Mouse (Mus musculus): ENCODE results near the gene U2af1.

U2af1 gene

GRCm38 (mm10) chr17:31660661-31661250 lies 2.1 kb upstream of the U2af1 start:
- DNase-seq (ENCODE audit: low spot score): no peak

DNA sequence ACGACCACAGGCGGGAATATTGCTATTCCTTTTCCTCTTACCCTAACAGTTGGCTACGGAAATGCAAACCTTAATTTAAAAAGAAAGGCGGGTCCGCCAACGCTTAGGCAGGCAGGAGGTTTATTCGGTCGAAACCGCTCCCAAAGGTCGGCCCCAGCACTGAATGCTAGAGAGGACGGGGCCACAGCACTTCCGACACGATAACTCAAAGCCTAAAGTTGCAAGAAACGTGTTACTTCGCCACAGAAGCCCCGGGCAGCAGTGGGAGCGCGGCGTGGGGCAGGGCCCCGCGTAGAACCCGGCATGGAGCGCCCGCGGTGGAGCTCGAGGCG lies 590 bp downstream of the U2af1 start:
- DNase-seq (ENCODE audit: low spot score): no peak

- no peak for DNase-seq (ENCODE audit: low spot score)
Observed at GRCm38 (mm10) chr17:31657141-31657983, 1.3 kb downstream of the U2af1 start.

DNA sequence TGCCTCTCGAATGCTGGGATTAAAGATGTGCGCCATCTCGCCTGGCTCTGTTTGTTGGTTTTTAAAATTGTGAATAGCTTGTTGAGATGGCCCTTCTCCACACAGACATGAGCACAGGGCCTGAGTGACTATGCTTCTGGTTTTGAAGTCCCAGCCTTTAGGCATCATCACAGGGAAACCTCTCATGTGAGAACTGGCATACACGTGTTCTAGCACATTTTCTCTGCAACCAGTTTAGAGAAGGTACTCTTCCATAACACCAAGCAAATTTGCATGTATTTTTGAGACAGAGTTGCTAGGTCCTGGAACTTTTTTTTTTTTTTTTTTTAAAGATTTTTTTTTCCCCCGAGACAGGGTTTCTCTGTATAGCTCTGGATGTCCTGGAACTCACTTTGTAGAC lies 2.0 kb downstream of the U2af1 start:
- no peak for DNase-seq (ENCODE audit: low spot score)

GRCm38 (mm10) chr17:31655366-31655765 lies 3.3 kb downstream of the U2af1 start:
- no peak for DNase-seq (ENCODE audit: low spot score)

- DNase-seq (ENCODE audit: low spot score): no peak
Observed at GRCm38 (mm10) chr17:31653277-31653676, 5.4 kb downstream of the U2af1 start.

DNA sequence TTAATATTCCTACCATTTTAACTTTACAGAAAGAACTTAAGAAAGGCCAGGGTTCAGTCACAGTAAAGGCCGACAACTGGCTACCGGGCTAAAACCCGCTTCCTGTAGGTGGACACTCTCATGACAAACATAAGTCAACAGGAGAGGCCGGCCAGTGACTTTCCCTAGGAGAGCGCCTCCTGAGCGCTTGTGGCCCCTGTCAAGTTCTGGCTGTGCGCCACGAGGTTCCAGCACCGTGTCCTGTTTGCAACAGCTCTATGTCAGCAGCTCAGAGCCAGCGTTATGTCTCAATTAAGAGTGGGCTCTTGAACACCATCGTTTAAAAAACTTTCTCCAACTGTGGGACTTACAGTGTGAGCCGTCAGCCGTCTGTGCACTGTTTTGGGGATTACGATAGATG lies 6.5 kb downstream of the U2af1 start:
- no peak for DNase-seq (ENCODE audit: low spot score)

DNA sequence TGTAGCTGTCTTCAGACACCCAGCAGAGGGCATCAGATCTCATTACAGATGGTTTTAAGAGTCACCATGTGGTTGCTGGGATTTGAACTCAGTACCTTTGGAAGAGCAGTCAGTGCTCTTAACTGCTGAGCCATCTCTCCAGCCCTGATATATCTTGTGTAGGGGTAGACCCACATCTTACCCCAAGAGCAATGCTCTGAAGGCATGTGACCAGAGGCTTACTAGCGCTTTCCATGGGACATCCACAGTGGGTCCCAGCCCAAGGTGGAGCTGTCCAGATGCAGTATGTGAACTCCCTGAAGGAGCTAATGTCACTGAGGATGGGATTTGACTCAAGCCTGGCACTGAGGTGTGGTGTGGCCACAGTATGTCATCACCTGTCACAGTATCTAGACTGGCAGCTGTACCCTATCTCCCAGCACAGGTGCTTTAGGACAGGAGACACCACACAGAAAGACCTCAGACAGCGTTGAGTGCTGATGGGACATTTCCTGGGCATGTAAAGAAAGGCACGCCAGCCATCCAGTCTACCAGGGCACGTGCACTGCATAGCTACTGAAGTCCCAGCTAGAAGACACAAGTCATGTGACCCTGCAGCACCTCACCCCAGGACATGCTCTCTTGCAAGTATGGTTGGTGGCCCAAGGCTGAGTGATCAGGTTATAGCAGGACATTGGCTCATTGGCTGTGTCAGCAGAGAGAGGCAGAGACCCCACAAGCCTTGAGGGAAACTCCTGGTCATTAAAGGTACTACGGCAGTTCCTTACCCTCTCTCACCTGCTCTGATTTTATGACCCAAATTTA lies 12.3 kb downstream of the U2af1 start:
- no peak for DNase-seq (ENCODE audit: low spot score)

DNA sequence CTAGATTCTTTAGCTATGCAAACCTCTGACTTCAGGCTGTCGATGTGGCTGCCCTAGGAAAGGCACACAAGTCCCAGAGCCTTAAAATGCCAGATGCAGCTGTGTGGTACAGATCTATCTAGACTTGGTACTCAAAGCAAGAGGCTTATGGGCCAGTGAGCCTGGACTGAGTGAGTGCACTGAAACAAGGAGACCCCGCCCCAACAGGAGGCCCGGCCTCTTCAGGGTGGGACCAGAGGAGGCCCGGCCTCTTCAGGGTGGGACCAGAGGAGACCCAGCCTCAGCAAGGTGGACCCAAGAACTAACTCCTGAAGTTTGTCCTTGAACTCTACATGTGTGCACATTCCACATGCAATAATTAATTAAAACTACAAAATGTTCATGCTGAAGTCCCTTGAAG lies 15.8 kb downstream of the U2af1 start:
- DNase-seq (ENCODE audit: low spot score): no peak

DNA sequence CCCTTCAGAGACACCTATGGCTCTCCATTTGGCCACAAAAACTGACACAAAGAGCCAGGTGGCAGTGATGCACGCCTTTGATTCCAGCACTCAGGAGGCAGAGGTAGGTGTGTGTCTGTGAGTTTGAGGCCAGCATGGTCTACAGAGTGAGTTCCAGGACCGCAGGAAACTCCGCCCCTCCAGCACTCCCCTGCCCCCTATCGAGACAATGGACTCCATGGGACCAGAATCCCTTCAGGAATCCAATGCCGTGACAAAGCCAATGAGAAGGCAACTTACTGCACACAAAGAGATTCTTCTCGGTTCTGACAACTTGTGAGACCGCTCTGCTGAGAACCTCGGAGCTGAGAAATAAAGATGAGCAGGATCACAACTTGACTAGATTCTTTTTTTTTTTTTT lies 16.4 kb downstream of the U2af1 start:
- DNase-seq (ENCODE audit: low spot score): no peak

- peak; percentile 24 for DNase-seq (ENCODE audit: low spot score)
Observed at GRCm38 (mm10) chr17:31639651-31640050, 19.0 kb downstream of the U2af1 start.

DNA sequence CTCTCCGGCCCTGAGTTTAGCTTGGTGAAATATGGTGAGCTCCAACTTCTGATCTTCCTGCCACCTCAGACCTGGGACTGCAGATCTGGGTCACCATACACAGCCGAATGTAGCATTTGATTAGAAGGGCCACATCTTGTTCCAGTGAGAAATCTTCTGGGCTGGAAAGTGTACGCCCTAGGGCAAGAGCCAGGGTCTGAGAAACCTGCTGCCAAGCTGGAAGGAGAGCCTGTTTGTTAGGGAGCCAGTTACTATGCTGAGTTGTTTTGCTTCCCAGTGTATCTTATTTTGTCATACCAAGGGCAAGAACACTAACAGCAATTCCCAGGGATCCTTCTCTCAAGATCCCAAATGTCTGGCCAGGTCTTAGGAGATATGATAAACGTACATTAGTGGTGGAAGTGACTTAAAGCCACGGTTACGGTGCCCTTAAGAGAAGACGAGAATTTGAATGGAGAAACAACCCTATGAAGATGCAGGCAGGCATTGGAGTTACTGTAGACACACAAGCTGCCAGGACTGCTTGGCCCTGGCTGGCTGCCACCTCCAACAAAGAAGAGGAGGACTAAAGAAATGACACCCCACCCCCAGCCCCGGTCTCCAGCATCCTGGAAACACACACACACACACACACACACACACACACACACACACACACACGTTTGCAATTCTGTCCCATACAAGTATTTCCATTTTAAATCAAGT lies 20.7 kb downstream of the U2af1 start:
- DNase-seq (ENCODE audit: low spot score): no peak

GRCm38 (mm10) chr17:31636942-31637811 lies 21.5 kb downstream of the U2af1 start, which contains the start of gene Cbs:
Cbs (minus strand) TSS chr17:31637238.
- DNase-seq (ENCODE audit: low spot score): peak; percentile 60

- DNase-seq (ENCODE audit: low spot score): peak; percentile 17
Observed at GRCm38 (mm10) chr17:31636277-31636941, 22.3 kb downstream of the U2af1 start.

GRCm38 (mm10) chr17:31635781-31636180 lies 22.9 kb downstream of the U2af1 start:
- DNase-seq (ENCODE audit: low spot score): no peak

- no peak for DNase-seq (ENCODE audit: low spot score)
Observed at GRCm38 (mm10) chr17:31634896-31635295, 23.8 kb downstream of the U2af1 start.

GRCm38 (mm10) chr17:31633007-31633406 lies 25.7 kb downstream of the U2af1 start:
- DNase-seq (ENCODE audit: low spot score): no peak

DNA sequence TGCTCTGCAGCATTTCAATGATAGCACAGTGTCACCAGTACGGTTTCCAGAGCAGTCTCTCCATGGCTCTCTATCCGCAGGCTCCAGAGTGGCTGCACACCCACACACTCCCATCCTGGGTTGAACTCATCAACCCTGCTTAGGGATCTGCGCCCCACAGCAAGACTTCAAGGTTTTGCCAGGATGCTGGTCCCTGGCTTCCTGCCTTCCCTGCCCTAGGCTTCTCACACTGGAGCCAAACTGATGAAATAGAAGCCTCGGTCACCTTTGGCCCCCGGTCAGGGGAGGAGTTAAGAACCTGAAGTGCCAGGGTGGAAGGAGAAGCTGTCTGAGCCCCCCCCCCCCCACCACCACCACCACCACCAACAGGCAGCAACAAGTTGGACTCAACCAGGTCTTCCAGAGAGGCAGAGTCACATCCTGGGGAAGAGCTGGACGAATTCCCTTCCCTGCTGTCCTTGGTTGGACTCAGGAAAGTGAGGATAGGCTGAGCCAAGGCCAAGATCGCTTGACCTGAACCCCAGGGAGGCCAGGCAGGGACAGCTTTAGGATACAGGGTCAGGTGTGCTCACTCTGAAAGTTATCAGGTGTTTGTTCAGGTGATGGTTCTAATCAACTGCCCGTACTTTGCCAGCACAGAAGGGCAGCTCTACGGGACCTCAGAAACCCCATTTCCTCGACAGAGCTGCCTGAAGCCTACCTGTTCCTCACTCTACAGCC lies 27.5 kb downstream of the U2af1 start:
- no peak for DNase-seq (ENCODE audit: low spot score)

DNA sequence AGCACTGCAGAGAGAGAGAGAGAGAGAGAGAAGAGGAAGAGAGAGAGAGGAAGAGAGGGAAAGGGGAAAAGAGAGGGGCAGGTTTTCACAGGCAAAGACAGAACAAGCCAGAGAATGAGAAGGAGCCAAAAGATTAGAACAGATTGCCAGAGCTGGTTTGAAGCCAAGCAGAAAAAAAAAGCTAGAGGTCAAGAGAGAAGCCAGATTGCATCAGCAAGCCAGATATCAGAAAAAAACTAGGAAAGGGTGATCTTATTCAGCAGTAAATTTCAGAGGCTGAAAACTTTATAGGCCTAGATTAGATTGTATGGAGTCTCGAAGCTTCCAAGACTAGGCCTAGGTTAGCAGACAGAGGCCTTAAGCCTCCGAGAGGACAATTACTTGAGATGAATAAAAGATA lies 30.7 kb downstream of the U2af1 start:
- no peak for DNase-seq (ENCODE audit: low spot score)

GRCm38 (mm10) chr17:31623101-31623500 lies 35.6 kb downstream of the U2af1 start:
- no peak for DNase-seq (ENCODE audit: low spot score)

Measured in retina, embryonic 14.5 days (tissue).